Mouse (Mus musculus): Measurements from ENCODE around the gene Tenm4. TPM values are rescaled to one million over a fixed set of nuclear protein-coding genes. Genes with fewer than 3 reads are reported as not detected.

Tenm4 gene
- polyA plus RNA-seq, 1 experiment from 2014 or later: 4.6 TPM

DNA sequence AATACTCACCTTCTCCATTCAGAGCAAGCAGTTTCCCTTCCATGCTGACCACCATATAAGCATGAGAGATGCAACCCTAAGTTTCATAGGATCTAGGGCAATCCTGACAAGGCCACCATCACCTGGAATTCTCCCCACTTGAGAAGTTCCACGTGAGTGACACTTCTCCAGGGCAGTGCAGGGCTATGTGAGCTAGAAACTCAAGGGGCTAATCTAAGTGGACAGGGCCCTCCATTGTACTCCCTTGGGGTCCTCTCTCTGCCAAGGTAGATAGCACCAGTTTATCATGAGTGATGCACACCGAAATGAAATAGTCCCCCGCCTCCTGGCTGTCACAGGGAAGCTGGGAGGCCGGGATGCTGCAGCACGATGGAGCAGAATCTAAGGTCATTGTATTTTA, 688.6 kb downstream of the Tenm4 start:
- 81% methylated on average over 5 of the region's 5 CpGs for WGBS
- no peak for TF ChIP-seq CTCF (IDR thresholded peaks at IDR 0.05; ENCODE audit: low read depth)
- H3K9me3 ChIP-seq (ENCODE audit: control insufficient read depth): no peaks in the 10 kb centered on the region
- H3K4me2 ChIP-seq (replicated peaks; ENCODE audit: low read depth): no peak overlapping the region
- no peak overlapping the region for H3K9ac ChIP-seq (ENCODE audit: low read depth, low read length)
- no peaks in the 10 kb centered on the region for H3K27me3 ChIP-seq (replicated peaks; ENCODE audit: control insufficient read depth, insufficient read depth, low read length)
- H3K4me3 ChIP-seq (ENCODE audit: low read depth, low read length): no peak overlapping the region
- no peaks in the 10 kb centered on the region for H3K36me3 ChIP-seq (ENCODE audit: control insufficient read depth, insufficient read depth)
- no peak for ATAC-seq
- H3K4me1 ChIP-seq (replicated peaks; ENCODE audit: control insufficient read depth, insufficient read depth, low read length): no peaks in the 10 kb centered on the region
- H3K27ac ChIP-seq (ENCODE audit: low read depth, low read length): no peak overlapping the region

DNA sequence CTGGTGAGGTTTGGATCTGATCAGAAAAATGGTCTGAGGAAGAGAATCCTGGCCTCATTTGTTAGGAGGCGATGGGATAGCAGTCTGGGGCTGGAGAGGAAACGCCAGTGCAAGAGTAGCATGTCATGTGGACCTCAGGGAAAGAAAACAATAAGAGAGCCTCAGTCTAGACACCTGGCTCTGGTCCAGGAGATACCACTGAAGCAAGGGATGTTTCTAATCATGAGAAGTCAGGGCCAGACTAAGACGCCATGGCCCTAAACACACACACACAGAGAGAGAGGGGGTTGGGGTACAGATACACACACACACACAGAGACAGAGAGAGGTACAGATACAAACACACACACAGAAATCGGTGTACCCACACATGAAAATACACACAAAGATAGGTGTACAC, 689.6 kb downstream of the Tenm4 start:
- no peak overlapping the region for H3K27ac ChIP-seq (ENCODE audit: low read depth, low read length)
- no peaks in the 10 kb centered on the region for H3K4me1 ChIP-seq (replicated peaks; ENCODE audit: control insufficient read depth, insufficient read depth, low read length)
- TF ChIP-seq CTCF (IDR thresholded peaks at IDR 0.05; ENCODE audit: low read depth): no peak
- H3K4me2 ChIP-seq (replicated peaks; ENCODE audit: low read depth): no peak overlapping the region
- no peak for ATAC-seq
- no peaks in the 10 kb centered on the region for H3K36me3 ChIP-seq (ENCODE audit: control insufficient read depth, insufficient read depth)
- no peak overlapping the region for H3K4me3 ChIP-seq (ENCODE audit: low read depth, low read length)
- no peaks in the 10 kb centered on the region for H3K9me3 ChIP-seq (ENCODE audit: control insufficient read depth)
- 58% methylated on average over 4 of the region's 4 CpGs for WGBS
- H3K27me3 ChIP-seq (replicated peaks; ENCODE audit: control insufficient read depth, insufficient read depth, low read length): no peaks in the 10 kb centered on the region
- no peak overlapping the region for H3K9ac ChIP-seq (ENCODE audit: low read depth, low read length)

DNA sequence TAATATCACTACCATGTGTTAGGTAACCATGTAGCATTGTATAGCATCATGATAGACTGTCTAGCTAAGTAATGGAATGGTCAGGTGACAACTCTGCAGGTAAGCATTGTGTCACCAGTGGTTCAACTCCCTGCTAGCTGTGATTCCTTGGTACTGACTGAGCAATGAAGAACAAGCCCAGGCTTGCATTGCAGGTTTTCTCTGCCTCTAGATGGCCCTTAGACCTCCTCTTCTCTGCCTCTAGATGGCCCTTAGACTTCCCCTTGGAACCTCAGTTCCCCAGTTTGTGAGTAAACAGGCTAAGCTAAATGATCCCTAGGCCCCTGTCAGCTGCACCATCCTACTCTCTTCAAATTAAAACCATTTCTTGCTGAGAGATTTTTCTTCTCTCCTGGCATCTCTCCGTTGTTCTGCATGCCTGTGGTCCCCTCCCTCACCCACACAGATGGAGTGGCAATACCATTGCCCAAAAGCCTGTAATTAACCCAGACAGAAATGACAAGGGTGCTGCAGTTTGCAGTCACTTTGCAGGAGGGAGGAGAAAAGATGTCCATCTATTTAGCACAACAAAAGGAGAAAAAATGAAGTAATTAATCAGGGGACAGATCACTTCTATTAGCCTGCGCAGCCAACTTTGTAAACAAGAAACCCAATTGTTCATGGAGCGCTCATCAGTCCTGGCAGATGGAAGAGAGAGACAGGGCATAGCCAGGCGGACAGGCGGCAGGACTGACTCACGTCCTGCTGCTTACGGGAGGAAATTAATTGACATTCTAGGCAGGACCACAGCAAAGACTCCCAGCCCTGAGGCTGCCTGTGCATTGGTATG, 694.1 kb downstream of the Tenm4 start:
- H3K36me3 ChIP-seq (ENCODE audit: control insufficient read depth, insufficient read depth): no peaks in the 10 kb centered on the region
- H3K9ac ChIP-seq (ENCODE audit: low read depth, low read length): no peak overlapping the region
- ATAC-seq: no peak
- H3K9me3 ChIP-seq (ENCODE audit: control insufficient read depth): no peaks in the 10 kb centered on the region
- no peak overlapping the region for H3K27ac ChIP-seq (ENCODE audit: low read depth, low read length)
- WGBS: 77% methylated on average over 7 of the region's 7 CpGs
- no peak overlapping the region for H3K4me3 ChIP-seq (ENCODE audit: low read depth, low read length)
- H3K4me1 ChIP-seq (replicated peaks; ENCODE audit: control insufficient read depth, insufficient read depth, low read length): no peaks in the 10 kb centered on the region
- no peak overlapping the region for H3K4me2 ChIP-seq (replicated peaks; ENCODE audit: low read depth)
- no peaks in the 10 kb centered on the region for H3K27me3 ChIP-seq (replicated peaks; ENCODE audit: control insufficient read depth, insufficient read depth, low read length)
- no peak for TF ChIP-seq CTCF (IDR thresholded peaks at IDR 0.05; ENCODE audit: low read depth)

DNA sequence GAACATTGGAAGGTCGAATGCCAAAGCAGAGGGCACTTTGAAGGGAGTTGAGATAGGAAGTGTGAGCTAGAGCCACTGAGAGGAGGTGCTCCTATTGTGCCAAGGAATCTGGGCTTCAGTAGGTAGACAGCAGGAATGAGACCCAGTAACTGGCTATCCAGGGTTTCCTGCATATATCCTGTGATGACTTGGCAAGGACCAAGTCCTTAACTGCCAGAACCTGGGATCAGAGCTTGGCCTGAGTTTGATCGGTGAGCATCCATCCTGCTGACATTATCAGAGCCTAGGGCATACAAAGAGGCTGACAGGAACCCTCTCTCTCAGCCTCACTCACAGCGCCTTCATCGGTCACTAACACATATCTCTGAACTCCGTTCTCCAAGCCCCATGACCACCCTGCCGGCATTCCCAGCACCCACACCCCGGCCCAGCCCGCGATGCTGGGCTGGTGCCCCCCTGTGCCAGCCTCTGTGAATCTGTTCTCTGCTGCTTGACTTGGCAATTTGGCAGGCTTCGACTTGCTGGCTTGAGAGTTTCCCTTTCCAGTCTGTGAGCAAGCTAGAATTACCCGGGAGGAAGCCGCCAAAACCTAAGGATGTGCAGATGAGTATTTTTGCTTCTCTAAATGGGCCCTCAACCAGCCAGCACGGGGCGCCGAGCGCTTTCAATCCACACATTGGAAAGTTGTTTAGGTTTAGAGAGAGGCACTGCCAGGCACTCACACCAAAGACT, 698.2 kb downstream of the Tenm4 start:
- Histone ChIP-seq H3K4me3 (ENCODE audit: low read depth, low read length) (no peak overlapping the region), H3K9ac (ENCODE audit: low read depth, low read length) (no peak overlapping the region; the same call in 1 of the 2 replicates), H3K9me3 (ENCODE audit: control insufficient read depth) (no peaks in the 10 kb centered on the region), H3K4me2 (replicated peaks; ENCODE audit: low read depth) (no peak overlapping the region), H3K27me3 (replicated peaks; ENCODE audit: control insufficient read depth, insufficient read depth, low read length) (no peaks in the 10 kb centered on the region), H3K4me1 (replicated peaks; ENCODE audit: control insufficient read depth, insufficient read depth, low read length) (no peaks in the 10 kb centered on the region), H3K27ac (ENCODE audit: low read depth, low read length) (no peak overlapping the region), H3K36me3 (ENCODE audit: control insufficient read depth, insufficient read depth) (no peaks in the 10 kb centered on the region)
- no peak for TF ChIP-seq CTCF (IDR thresholded peaks at IDR 0.05; ENCODE audit: low read depth)
- no peak for ATAC-seq
- 80% methylated on average over 16 of the region's 16 CpGs for WGBS

DNA sequence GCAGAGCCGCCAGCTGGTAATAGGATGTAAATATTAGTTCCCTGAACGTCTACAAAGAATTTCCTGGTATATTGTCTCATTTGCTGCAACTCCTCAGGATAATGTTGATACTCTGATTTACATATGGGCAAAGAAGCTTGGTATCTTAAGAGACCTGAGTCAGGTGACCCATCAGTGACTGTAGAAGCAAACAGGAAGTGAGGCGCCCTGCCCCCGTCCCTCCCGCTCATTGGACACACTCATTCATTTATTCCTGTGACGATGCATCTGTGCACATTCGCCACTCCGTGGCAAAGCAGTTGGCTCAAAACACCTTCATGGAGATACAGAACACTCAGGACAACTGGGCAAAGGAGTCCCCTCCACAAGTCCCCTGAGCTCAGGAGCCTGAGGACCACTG, 699.4 kb downstream of the Tenm4 start:
- Histone ChIP-seq H3K9me3 (ENCODE audit: control insufficient read depth) (no peaks in the 10 kb centered on the region), H3K4me2 (replicated peaks; ENCODE audit: low read depth) (no peak overlapping the region), H3K4me3 (ENCODE audit: low read depth, low read length) (no peak overlapping the region), H3K36me3 (ENCODE audit: control insufficient read depth, insufficient read depth) (no peaks in the 10 kb centered on the region), H3K27me3 (replicated peaks; ENCODE audit: control insufficient read depth, insufficient read depth, low read length) (no peaks in the 10 kb centered on the region), H3K27ac (ENCODE audit: low read depth, low read length) (no peak overlapping the region), H3K4me1 (replicated peaks; ENCODE audit: control insufficient read depth, insufficient read depth, low read length) (no peaks in the 10 kb centered on the region), H3K9ac (ENCODE audit: low read depth, low read length) (no peak overlapping the region)
- WGBS: 59% methylated on average over 8 of the region's 8 CpGs
- TF ChIP-seq CTCF (IDR thresholded peaks at IDR 0.05; ENCODE audit: low read depth): no peak
- no peak for ATAC-seq

DNA sequence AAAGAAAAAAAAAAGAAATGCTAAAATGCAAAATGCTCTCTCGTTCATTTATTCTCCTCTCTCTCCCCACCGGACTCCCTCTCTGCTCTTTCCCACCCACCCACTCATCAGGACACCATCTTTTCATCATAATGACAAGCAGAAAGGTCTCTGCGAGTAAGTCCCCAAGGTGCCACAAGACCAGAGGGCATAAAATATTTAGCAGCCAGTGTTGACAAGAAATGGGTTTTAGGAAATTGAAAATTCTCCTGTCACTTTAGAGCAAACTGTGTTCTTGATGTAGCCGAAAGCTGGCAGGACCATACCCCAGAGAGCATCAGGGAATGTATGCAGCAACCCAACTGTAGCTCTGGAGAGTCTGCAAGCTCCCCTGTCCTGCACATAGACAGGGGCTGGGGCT, 700.0 kb downstream of the Tenm4 start:
- Histone ChIP-seq H3K36me3 (ENCODE audit: control insufficient read depth, insufficient read depth) (no peaks in the 10 kb centered on the region), H3K4me2 (replicated peaks; ENCODE audit: low read depth) (no peak overlapping the region), H3K9me3 (ENCODE audit: control insufficient read depth) (no peaks in the 10 kb centered on the region), H3K9ac (ENCODE audit: low read depth, low read length) (no peak overlapping the region), H3K27me3 (replicated peaks; ENCODE audit: control insufficient read depth, insufficient read depth, low read length) (no peaks in the 10 kb centered on the region), H3K27ac (ENCODE audit: low read depth, low read length) (no peak overlapping the region), H3K4me1 (replicated peaks; ENCODE audit: control insufficient read depth, insufficient read depth, low read length) (no peaks in the 10 kb centered on the region), H3K4me3 (ENCODE audit: low read depth, low read length) (no peak overlapping the region)
- ATAC-seq: no peak
- WGBS: 89% methylated on average over 4 of the region's 4 CpGs
- TF ChIP-seq CTCF (IDR thresholded peaks at IDR 0.05; ENCODE audit: low read depth): no peak
